Mouse (Mus musculus) cerebral cortex, adult 2 months (tissue): Measurements from ENCODE around the gene Epop.

Experiments
- WGBS: fragments of 180-500 bp; shearing (Covaris S2); methylation state at CpG from one replicate; pipeline ENCODE4 v1.1.7; 2018; 5-methylcytosine and 5-hydroxymethylcytosine counted together

Gene Epop

DNA sequence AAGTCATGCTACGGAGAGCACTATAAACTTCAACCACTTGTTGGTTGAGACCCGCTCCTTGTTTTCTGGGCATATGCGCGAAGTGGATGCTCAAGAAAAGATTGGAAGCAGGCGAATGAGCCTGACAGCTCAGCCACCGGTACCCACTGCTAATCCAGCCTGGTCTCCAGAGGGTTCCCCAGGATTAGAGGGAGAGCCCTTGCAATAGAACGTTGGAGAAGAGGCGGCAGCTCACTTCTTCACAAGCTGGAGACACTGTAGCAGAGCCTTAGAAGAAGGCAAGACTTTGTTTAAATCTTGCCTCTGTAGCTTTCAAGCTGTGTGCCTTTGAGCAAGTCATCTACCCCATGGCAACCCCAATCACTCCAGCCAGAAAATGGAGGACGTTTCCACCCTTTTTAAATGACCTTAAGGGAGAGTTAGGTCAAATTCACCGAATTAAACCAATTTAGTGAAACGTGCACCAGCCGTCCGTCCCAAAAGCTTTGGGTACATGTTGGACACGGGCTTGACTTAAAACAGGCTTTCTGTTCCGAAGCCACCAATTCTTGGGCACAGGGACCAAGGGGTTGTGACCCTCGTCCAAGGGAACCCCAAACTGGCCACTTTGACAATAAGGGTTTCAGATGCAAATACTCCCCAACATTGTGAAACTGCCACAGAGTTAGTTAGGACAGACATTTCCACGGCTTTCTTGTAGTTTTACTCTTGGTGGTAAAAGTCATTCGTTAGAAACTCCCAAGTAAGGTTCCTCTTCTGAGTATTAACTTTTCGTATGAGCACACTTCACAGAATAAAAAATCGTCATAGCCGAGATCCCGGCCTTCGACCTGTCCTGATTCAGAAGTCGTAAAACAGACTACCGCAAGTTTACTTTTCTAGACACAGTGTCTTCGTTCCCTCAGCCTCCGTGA is 31.5 kb upstream of the Epop start:
- 11% methylated on average over 27 of the region's 27 CpGs for WGBS

- WGBS, result under 1% methylated on average over 77 of the region's 78 CpGs
Measured at GRCm38 (mm10) chr11:97659990-97660714, 30.6 kb upstream of the Epop start.

- 14% methylated on average over 13 of the region's 13 CpGs for WGBS
Measured at GRCm38 (mm10) chr11:97659267-97659989, 29.9 kb upstream of the Epop start.

DNA sequence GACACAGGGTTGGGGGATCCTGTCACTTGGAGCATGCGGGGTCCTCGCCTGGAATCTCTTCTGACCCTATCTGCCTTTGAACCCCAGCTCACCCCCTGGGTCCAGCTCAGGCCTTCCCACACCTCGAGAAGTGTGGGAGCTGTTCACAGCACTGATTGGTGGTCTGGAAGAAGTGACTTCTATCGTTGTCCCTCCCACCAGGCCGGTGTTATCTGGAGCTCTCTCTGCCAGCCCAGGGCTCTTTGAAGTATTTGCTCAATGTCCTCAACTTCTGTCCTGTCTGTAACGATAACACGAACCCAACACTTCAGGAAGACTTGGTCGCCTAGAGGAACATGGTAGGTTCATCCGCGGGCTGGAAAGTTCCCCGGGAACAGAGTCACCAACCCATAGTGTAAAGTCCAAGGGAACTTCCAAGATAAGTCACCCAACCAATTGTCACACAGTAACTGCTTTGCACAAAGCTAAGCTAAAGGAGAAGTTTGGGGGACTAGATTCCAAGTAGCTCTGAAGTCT is 29.3 kb upstream of the Epop start:
- 80% methylated on average over 11 of the region's 11 CpGs for WGBS

DNA sequence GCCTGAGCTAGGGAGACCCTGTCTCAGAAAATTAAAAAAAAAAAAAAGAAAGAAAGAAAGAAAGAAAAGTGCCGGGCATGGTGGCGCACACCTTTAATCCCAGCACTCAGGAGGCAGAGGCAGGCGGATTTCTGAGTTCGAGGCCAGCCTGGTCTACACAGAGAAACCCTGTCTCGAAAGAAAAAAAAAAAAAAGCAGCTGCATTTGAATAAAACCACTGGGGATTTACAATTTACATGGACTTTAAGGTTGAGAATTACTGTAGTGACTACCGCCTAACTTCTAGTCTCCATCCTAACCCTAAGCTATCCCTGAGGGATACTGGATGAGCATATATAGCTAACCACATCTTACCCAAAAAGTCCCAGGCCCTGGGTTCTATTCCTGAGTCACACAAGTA is 28.5 kb upstream of the Epop start:
- WGBS, result 91% methylated on average over 6 of the region's 6 CpGs

- WGBS, result 50% methylated on average over 6 of the region's 6 CpGs
Measured at GRCm38 (mm10) chr11:97657184-97657945, 27.9 kb upstream of the Epop start.

DNA sequence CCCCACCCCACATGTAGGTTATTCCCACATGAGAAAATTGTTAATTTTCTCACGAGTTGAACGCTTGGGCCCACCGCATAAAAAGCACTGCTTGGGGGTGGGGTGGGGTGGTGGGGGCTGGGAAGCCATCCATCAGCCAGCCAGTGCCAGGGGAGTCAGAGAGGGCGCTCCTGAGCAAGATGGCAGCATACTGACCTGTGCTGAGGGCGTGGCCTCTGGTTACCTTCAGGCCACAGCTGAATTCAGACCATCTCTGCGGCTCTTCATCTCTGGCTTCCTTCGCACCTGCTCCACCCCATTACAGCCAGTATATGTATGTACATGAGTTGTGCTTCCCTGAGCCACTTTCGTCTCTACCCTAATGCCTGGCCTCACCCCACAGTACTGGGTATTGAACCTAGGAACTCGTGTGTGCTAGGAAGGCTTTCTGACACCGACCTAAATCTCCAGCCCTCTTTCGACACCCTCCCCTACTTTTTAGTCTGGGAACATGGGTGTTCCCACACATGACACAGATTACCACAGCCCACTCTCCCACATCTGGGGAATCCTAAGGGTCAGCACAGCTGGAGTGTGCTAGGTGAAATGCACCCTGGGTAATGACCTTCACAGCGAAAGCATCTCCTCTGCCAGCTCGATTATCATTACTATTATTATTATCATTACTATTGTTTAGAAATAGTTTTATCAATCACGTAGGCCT is 26.9 kb upstream of the Epop start:
- WGBS, result 80% methylated on average over 14 of the region's 14 CpGs

DNA sequence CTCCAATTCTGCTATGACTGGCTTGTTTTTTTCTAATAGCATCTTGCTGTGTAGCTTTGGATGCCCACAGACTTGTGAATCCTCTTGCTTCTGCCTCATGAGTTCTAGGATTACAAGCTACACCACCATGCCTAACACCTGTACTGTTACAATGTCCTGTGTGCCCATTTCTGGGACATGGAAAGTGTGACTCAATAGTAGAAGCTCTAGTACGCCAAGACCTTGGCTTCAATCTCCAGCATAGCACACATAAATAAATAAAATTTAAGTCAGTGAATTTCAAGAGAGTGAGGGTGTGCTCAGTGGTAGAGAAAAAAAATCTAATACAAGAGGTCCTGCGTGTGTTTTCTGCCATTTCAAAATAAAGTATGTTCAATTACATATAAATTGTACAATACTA is 24.7 kb upstream of the Epop start:
- 90% methylated on average over 2 of the region's 2 CpGs for WGBS

GRCm38 (mm10) chr11:97653376-97653775 is 23.9 kb upstream of the Epop start:
- WGBS, result 94% methylated on average over 11 of the region's 11 CpGs

DNA sequence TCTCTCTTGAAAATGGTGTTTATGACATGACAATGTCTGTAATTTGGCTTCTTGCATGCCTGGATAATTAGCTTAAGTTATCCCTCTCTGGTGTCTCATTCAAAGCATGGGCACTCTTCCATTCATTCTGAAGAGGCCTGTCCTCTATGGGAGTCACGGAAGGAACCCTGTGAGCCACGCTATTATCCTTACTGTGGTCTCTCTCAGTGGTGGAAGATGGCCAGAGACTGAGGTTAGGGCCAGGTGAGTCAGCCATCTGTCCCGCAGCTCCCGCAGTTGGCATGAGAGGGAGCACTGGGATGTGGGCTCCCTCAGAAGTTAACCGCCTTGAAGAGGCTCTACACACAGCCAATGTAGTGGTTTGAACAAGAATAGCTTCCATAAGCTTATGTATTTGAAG is 20.8 kb upstream of the Epop start:
- WGBS, result 41% methylated on average over 5 of the region's 5 CpGs

GRCm38 (mm10) chr11:97648541-97648940 is 19.0 kb upstream of the Epop start:
- 65% methylated on average over 4 of the region's 4 CpGs for WGBS

- WGBS, result 8% methylated on average over 6 of the region's 6 CpGs
Measured at GRCm38 (mm10) chr11:97644834-97645233, 15.3 kb upstream of the Epop start.

GRCm38 (mm10) chr11:97643380-97644055 is 14.0 kb upstream of the Epop start:
- 86% methylated on average over 8 of the region's 8 CpGs for WGBS

DNA sequence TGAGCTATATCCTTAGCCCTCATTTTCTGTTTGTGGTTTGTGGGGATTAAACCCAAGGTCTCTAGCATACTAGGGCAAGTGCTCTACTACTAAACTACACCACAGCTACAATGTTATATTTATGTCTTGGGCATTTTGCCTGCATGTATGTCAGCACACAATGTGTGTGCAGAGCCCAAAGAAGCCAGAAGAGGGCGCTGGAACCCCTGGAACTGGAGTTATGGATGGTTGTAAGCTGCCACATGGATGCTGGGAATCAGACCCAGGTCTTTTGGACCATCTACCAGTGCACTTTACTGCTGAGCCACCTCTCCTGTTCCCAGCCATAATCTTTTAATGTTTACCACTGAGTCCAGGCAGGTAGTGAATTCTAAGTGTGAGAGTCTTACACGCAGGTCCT is 13.2 kb upstream of the Epop start:
- 55% methylated on average over 2 of the region's 2 CpGs for WGBS

DNA sequence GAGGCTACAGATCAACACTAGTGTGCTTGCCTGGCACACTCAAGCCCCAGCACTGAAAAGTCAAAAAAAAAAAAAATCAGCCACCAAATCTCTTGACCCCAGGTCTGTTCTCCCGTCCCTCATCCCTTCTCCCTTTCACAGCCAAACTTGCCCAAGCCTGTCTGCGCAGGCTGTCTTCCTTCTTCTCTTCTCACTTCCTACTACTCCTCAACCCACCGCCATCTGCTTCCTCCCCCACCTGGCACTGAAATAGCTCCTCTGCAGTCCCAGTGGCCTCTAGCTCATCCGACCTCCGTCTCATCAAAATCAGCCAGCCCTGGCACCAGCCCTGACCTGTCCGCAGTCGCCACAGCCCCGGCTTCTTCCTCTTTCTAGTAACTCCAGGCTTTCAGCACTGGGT is 12.2 kb upstream of the Epop start:
- WGBS, result 39% methylated on average over 8 of the region's 8 CpGs

GRCm38 (mm10) chr11:97635468-97636019 is 6.0 kb upstream of the Epop start:
- WGBS, result 85% methylated on average over 11 of the region's 11 CpGs

GRCm38 (mm10) chr11:97632440-97632839 is 2.9 kb upstream of the Epop start:
- 90% methylated on average over 4 of the region's 4 CpGs for WGBS

DNA sequence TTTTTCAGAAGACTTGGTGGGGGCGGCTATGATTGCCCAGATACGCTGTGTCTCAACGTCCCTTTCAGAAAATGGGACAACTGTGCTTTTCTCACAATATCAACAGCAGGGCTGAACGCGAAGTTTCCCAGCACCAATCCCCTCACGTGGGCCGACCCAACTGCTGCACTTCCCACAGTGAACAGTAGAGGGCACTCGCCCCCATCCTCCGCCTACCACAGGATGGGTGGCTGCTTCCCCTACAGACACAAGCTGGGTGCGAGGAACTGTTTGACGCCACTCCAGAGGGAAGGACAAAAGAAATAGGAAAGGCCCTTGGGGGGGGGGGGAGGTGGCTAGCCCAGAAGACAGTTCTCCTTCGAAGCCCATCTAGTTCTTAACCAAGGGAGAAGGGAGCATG is 2.4 kb upstream of the Epop start:
- WGBS, result 6% methylated on average over 12 of the region's 12 CpGs

GRCm38 (mm10) chr11:97631500-97631899 is 2.0 kb upstream of the Epop start:
- WGBS, result 16% methylated on average over 5 of the region's 5 CpGs

GRCm38 (mm10) chr11:97631046-97631445 is 1.5 kb upstream of the Epop start:
- 37% methylated on average over 2 of the region's 2 CpGs for WGBS
